Mouse (Mus musculus) small intestine, adult 2 months (tissue): ENCODE results near the gene Cd200.
"Not testable (repeated sequence)": the region's sequence is repeated elsewhere in the genome, so short reads cannot be mapped to it uniquely, and the experiment has no call there.

Source experiments
- CTCF ChIP-seq: fragments of 200-500 bp; IDR thresholded peaks from 2 replicates; pipeline ENCODE4 v1.5.1; 2012; ENCODE audit warnings: low read depth, mild to moderate bottlenecking, control low read depth, inconsistent platforms, low read length, moderate library complexity, mixed read lengths; ENCODE audit not compliant: insufficient replicate concordance, insufficient read length; ENCODE audit errors: extremely low read depth
- POLR2A ChIP-seq: fragments of 200-500 bp; IDR thresholded peaks from 2 replicates; pipeline ENCODE4 v1.6.1; 2012; ENCODE audit warnings: low read depth, mild to moderate bottlenecking, control low read depth, inconsistent platforms, low read length, moderate library complexity

DNA sequence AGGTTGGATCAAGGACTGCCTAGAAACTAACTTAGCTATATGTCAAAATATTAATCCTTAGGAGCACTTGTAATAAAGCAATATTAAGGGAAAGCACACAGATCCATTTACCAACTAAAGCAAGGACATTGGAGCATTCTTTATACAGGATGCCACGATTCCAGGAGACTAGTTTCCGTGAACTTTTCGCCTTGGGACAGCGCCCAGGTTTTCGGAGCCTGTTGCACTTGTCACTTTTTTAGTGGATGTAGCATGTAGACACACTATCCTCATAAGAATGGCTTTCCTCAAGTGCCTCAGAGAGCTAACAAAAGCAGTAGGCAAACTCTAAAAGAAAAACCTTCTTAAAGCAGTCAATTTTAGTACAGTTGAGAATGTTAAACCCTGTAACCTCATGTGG lies 50.4 kb downstream of the Cd200 start:
- not testable (repeated sequence) for TF ChIP-seq CTCF, POLR2A
